Comparison of ENCODE assay signal across 21 mouse cellular contexts in genomic region chr5:131223416-131223815, GRCm38 (mm10).
"Had no signal": no experiment of that assay in that cellular context is flagged by ENCODE, and none has a peak within 500 bp of the region (broad histone marks: within the 10 kb centered on the region; RNA-seq: fewer than 3 reads in every experiment).

No protein-coding gene starts in this region.

- H3K27me3 ChIP-seq: limb, embryonic 13.5 days; liver, embryonic 12.5 days; liver, embryonic 15.5 days; lung, embryonic 15.5 days; megakaryocyte, embryonic 14.5 days; midbrain, embryonic 13.5 days; neural tube, embryonic 13.5 days; stomach, embryonic 15.5 days had no signal

- ATAC-seq: liver, embryonic 12.5 days; midbrain, embryonic 13.5 days; midbrain, embryonic 16.5 days had no signal

- H3K9ac ChIP-seq: limb, embryonic 13.5 days; liver, embryonic 12.5 days; liver, embryonic 15.5 days; lung, embryonic 15.5 days; midbrain, embryonic 13.5 days; neural tube, embryonic 13.5 days; stomach, embryonic 15.5 days had no signal

- H3K4me1 ChIP-seq: liver, embryonic 12.5 days; liver, embryonic 15.5 days; lung, embryonic 15.5 days; megakaryocyte, embryonic 14.5 days; midbrain, embryonic 10.5 days; midbrain, embryonic 13.5 days; stomach, embryonic 15.5 days had no signal

- H3K36me3 ChIP-seq: limb, embryonic 13.5 days; liver, embryonic 12.5 days; liver, embryonic 15.5 days; lung, embryonic 15.5 days; midbrain, embryonic 10.5 days; midbrain, embryonic 13.5 days; neural tube, embryonic 13.5 days; stomach, embryonic 15.5 days had no signal

- H3K4me3 ChIP-seq: limb, embryonic 13.5 days; liver, embryonic 12.5 days; liver, embryonic 15.5 days; lung, embryonic 15.5 days; megakaryocyte, embryonic 14.5 days; midbrain, embryonic 10.5 days; midbrain, embryonic 13.5 days; myocyte; neural tube, embryonic 13.5 days; stomach, embryonic 15.5 days had no signal

- H3K27ac ChIP-seq: kidney, postnatal 0 days; limb, embryonic 13.5 days; liver, embryonic 12.5 days; liver, embryonic 15.5 days; lung, embryonic 15.5 days; midbrain, embryonic 10.5 days; midbrain, embryonic 13.5 days; neural tube, embryonic 13.5 days; stomach, embryonic 15.5 days had no signal

- DNase-seq: kidney, postnatal 25 days; liver; lung, adult 18-20 months; lung, postnatal 10 days; lung, postnatal 36 days; retina, postnatal 1 day; right cerebral cortex, postnatal 25 days; spleen, adult 18-20 months; thymus, postnatal 25 days had no signal

- H3K9me3 ChIP-seq: limb, embryonic 13.5 days; liver, embryonic 12.5 days; lung, embryonic 15.5 days; midbrain, embryonic 10.5 days; midbrain, embryonic 13.5 days; neural tube, embryonic 13.5 days; stomach, embryonic 15.5 days had no signal

- H3K4me2 ChIP-seq: limb, embryonic 13.5 days; liver, embryonic 12.5 days; liver, embryonic 15.5 days; lung, embryonic 15.5 days; midbrain, embryonic 13.5 days; neural tube, embryonic 13.5 days; stomach, embryonic 15.5 days had no signal
